9 mouse cellular contexts compared by ENCODE assay signal in the genomic region with DNA sequence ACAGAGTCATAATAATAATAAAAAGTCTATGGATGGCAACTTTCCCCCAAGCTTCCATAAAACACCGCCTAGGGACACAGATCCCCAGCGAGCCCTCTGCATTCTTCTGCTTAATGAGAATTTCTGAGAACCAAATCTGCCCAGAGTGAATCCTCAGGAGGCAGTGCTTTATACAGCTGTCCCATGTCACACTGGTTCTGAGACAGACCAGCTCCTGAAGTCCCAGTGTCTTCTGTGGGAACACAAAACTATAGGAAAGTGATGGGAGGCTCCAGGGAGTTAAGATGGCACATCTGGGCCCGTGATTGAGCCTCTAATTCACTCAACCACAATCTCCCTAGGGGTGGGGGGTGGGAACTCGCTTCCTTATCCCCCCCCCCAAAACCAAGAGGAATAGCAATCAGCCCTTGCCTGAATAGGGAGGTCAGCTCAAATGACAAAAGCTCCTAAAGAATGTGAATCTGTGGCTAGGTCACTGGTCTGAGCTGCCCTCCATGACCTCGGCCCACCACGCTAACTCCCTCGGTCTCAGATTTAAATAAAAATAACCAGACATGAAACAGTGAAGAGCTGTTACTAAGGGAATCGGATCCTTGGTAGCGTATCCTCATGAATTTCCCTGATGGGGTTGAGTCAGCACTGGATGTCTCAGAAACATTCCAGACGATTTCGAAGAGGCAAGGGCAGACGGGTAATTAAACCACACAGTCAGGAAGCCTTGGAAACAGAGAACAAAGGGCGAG.
A peak's percentile ranks its signal among the peaks of the same experiment; 100 is the strongest.
DNase-seq lines count a peak whose midpoint lies in the region; TF ChIP-seq lines count a peak whose summit lies in the region.
"Had no signal": no experiment of that assay in that cellular context is flagged by ENCODE, and none has a peak within 500 bp of the region (broad histone marks: within the 10 kb centered on the region; RNA-seq: fewer than 3 reads in every experiment).

No protein-coding gene starts in this region.

- no peaks in the 10 kb centered on the region for H3K4me1 ChIP-seq in kidney, adult 2 months (ENCODE audit: control insufficient read depth, insufficient read depth, low read length)
- H3K4me1 ChIP-seq in forebrain, embryonic 10.5 days: peaks cover 43% of the 10 kb centered on the region

- no peaks in the 10 kb centered on the region for H3K36me3 ChIP-seq in kidney, adult 2 months (ENCODE audit: control insufficient read depth, insufficient read depth, low read length)
- H3K36me3 ChIP-seq in forebrain, embryonic 10.5 days (replicated peaks): no peaks in the 10 kb centered on the region
- H3K36me3 ChIP-seq: lung, embryonic 15.5 days had no signal

- H3K4me3 ChIP-seq in kidney, adult 2 months (ENCODE audit: insufficient read depth, low read depth, low read length): no peak overlapping the region
- H3K4me3 ChIP-seq in forebrain, embryonic 10.5 days: peak overlapping the region; percentile 2; the same call in 1 of the 2 replicates
- H3K4me3 ChIP-seq: lung, embryonic 15.5 days had no signal

- 27% methylated on average over 13 of the region's 13 CpGs for WGBS in kidney, adult 2 months
- 3% methylated on average over 13 of the region's 13 CpGs for WGBS in forebrain, embryonic 10.5 days

- H3K27ac ChIP-seq in kidney, adult 2 months (ENCODE audit: insufficient read depth, low read depth, low read length): no peak overlapping the region
- peak overlapping the region; percentile 83 for H3K27ac ChIP-seq in forebrain, embryonic 10.5 days
- H3K27ac ChIP-seq: lung, embryonic 15.5 days had no signal

- intact Hi-C loops in left cerebral cortex, postnatal 10 days (cut with DNase I): no loop called here

- TF ChIP-seq POLR2A in kidney, adult 2 months (IDR thresholded peaks at IDR 0.05; ENCODE audit: low read depth, low read length): no peak

- no peaks in the 10 kb centered on the region for H3K27me3 ChIP-seq in kidney, adult 2 months (replicated peaks; ENCODE audit: control insufficient read depth, insufficient read depth, low read length)
- no peaks in the 10 kb centered on the region for H3K27me3 ChIP-seq in forebrain, embryonic 10.5 days (ENCODE audit: poor library complexity, severe bottlenecking)
- H3K27me3 ChIP-seq: lung, embryonic 15.5 days had no signal

- H3K9me3 ChIP-seq in forebrain, embryonic 10.5 days: no peaks in the 10 kb centered on the region
- H3K9me3 ChIP-seq: lung, embryonic 15.5 days had no signal

- TF ChIP-seq CTCF in kidney, adult 2 months (conservative IDR thresholded peaks at IDR 0.05; ENCODE audit: insufficient read depth, insufficient read length, low read depth, low read length): no peak

- DNase-seq in kidney, adult 2 months: peak; percentile 23
- DNase-seq in kidney, adult 9 months: no peak
- peak; percentile 66 for DNase-seq in forebrain, embryonic 10.5 days (ENCODE audit: extremely low spot score, low spot score)
- peak; percentile 39 for DNase-seq in kidney, postnatal 10 days
- peak; percentile 44 for DNase-seq in retina, postnatal 1 day
- no peak for DNase-seq in layer of hippocampus, adult 8-10 months (ENCODE audit: low spot score in 2 of 2)
- no peak for DNase-seq in right cerebral cortex, adult 18-20 months
- DNase-seq in left cerebral cortex, postnatal 10 days (ENCODE audit: extremely low spot score in 1 of 2, low spot score in 2 of 2): no peak

Comparison
In these comparisons a context has a peak if more than half of its experiments do, and no peak if none do; other contexts are left out.
1. DNase-seq: peak in kidney, adult 2 months (single experiment), forebrain, embryonic 10.5 days (single experiment), kidney, postnatal 10 days (single experiment) and retina, postnatal 1 day (single experiment); none in kidney, adult 9 months (single experiment), layer of hippocampus, adult 8-10 months (0 of 2), right cerebral cortex, adult 18-20 months (single experiment) and left cerebral cortex, postnatal 10 days (0 of 2).